Mouse (Mus musculus): ENCODE results near the gene Nudt16l1. TPM values are rescaled to one million over a fixed set of nuclear protein-coding genes. Genes with fewer than 3 reads are reported as not detected.

The Nudt16l1 gene
- polyA plus RNA-seq, 1 experiment from 2014 or later: 179 TPM

DNA sequence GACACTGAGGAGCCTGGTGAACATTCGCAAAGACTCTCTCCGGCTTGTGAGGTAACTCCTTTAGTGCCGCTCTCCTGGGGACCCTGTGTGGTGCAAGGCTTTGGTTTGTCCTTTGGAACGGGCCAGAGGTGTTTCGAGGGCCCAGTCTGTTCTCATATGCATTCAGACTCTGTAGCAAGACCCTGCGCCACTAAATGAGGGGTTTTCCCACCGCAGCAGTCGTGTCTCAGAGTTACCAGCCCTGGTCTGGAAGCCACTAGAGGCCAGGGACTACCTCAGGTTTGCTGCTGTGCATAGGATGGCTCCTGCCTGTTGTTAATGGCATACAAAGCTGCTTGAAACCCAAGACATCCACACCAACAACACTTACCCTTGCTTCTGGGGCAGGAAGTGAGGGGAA, 27.8 kb upstream of the Nudt16l1 start:
- H3K4me1 ChIP-seq (ENCODE audit: control insufficient read depth, insufficient read depth, low read length): no peaks in the 10 kb centered on the region
- ATAC-seq: no peak
- H3K27ac ChIP-seq (ENCODE audit: low read depth, low read length): no peak overlapping the region
- peaks cover 40% of the 10 kb centered on the region for H3K36me3 ChIP-seq (ENCODE audit: control insufficient read depth, insufficient read depth, low read length)
- no peak overlapping the region for H3K4me3 ChIP-seq (ENCODE audit: low read depth, low read length)
- DNase-seq (ENCODE audit: low spot score): no peak
- no peaks in the 10 kb centered on the region for H3K9me3 ChIP-seq (replicated peaks; ENCODE audit: control insufficient read depth, low read length)
- H3K4me2 ChIP-seq (ENCODE audit: low read length): no peak overlapping the region
- 95% methylated on average over 8 of the region's 8 CpGs for WGBS
- H3K9ac ChIP-seq (ENCODE audit: low read length): no peak overlapping the region
- H3K27me3 ChIP-seq (replicated peaks; ENCODE audit: control insufficient read depth, insufficient read depth, low read length): no peaks in the 10 kb centered on the region

- DNase-seq (ENCODE audit: low spot score): no peak
- no peak overlapping the region for H3K27ac ChIP-seq (ENCODE audit: low read depth, low read length)
Observed at GRCm38 (mm10) chr16:4912074-4912648, 26.4 kb upstream of the Nudt16l1 start.

DNA sequence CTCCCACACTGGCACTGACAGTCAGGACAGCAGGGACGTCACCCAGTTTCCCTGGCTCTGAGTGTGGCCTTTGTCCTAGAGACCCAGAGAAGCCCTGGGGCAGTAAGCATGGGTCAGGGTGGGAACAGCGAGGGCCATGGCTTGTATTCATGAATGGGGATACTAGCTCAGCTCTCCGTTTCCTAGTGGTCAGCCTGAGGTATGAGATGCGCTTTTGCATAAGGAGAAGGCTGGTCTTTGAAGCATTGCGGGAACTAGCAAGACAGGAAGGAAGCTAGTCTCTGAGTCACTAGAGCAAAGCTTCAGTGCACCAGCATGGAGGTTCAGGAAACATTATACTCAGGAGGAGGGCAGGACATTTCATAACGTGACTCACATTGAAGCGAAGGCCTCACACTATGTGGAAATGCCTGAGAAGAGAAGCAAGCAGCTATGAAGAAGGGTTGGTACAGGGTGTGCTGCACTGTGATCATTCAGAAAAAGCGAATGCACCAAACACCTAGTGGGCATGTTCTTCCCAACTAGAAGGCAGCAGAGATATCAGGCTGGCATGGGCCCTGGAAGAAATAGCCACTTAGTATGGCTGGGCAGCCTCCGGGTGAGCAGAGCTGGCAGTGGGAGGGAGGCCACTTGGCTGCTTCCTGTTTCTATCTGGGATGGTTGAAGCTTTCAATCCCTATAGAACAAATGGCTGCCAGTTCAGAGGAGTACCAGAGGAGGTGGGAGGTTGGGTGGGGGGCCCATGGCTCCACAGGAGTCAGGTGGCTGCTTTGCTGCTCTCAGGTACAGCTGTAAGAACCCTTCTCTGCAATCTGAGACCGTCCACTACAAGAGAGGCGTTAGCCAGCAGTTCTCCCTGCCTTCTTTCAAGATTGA, 25.4 kb upstream of the Nudt16l1 start:
- H3K27me3 ChIP-seq (replicated peaks; ENCODE audit: control insufficient read depth, insufficient read depth, low read length): no peaks in the 10 kb centered on the region
- no peak overlapping the region for H3K27ac ChIP-seq (ENCODE audit: low read depth, low read length)
- no peaks in the 10 kb centered on the region for H3K9me3 ChIP-seq (replicated peaks; ENCODE audit: control insufficient read depth, low read length)
- H3K4me1 ChIP-seq (ENCODE audit: control insufficient read depth, insufficient read depth, low read length): no peaks in the 10 kb centered on the region
- whole genome bisulfite sequencing: 78% methylated on average over 11 of the region's 11 CpGs
- H3K4me2 ChIP-seq (ENCODE audit: low read length): no peak overlapping the region
- no peak overlapping the region for H3K9ac ChIP-seq (ENCODE audit: low read length)
- H3K4me3 ChIP-seq (ENCODE audit: low read depth, low read length): no peak overlapping the region
- H3K36me3 ChIP-seq (ENCODE audit: control insufficient read depth, insufficient read depth, low read length): peaks cover 53% of the 10 kb centered on the region
- DNase-seq (ENCODE audit: low spot score) (no peak), ATAC-seq (peak; percentile 57)

More at GRCm38 (mm10) chr16:4912074-4912648, 26.4 kb upstream of the Nudt16l1 start:
- Histone ChIP-seq H3K36me3 (ENCODE audit: control insufficient read depth, insufficient read depth, low read length) (peaks cover 53% of the 10 kb centered on the region), H3K4me2 (ENCODE audit: low read length) (no peak overlapping the region), H3K9ac (ENCODE audit: low read length) (no peak overlapping the region), H3K9me3 (replicated peaks; ENCODE audit: control insufficient read depth, low read length) (no peaks in the 10 kb centered on the region), H3K27me3 (replicated peaks; ENCODE audit: control insufficient read depth, insufficient read depth, low read length) (no peaks in the 10 kb centered on the region), H3K4me3 (ENCODE audit: low read depth, low read length) (no peak overlapping the region), H3K4me1 (ENCODE audit: control insufficient read depth, insufficient read depth, low read length) (no peaks in the 10 kb centered on the region)
- ATAC-seq: no peak
- 79% methylated on average over 10 of the region's 10 CpGs for WGBS

DNA sequence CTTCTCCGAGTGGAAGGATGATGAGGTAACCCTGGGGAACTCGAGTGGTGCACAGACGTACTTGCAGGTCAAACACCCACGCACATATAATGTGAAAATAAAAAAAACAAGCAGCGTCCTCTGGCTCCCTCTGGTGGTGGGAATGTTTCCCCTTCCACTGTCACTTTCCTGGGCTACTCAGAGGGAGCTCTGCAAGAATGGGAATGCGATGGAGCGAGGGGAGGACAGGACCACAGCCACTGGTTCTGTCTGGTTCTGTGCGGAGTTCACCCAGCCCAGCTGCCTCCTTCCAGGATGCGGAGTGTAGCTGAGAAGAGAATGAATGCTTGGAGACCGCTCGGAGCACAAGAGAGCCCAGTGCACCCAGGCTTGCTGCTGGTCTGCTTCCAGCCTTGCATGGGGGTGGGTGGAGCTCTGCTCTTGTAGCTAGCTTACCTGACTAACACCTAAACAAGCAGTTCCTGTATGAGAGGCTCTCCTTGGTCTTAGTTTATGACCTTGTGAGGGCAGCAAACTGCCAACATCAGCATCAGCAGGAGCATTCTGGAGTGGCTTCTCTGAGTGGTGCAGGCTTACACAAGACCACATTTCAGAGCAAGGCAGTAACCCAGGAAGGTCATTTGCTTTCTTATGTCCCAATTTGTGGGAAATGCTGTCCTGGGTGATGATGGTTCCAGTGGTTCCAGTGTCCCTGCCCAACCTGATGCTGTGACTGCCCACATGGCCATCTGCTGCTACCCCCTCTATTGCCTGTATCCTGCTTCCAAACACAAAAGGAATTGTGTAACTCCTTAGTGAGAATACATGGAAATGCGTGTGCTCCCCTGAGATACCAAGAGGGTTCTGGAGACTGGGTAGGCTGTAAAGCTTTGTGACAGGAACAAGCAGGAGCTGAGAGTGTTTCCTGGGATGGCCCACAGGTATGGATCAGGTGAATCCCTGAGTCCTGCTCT, 24.5 kb upstream of the Nudt16l1 start:
- H3K9ac ChIP-seq (ENCODE audit: low read length): no peak overlapping the region
- peak; percentile 65 for ATAC-seq
- H3K27ac ChIP-seq (ENCODE audit: low read depth, low read length): no peak overlapping the region
- 32% methylated on average over 12 of the region's 12 CpGs for WGBS
- peaks cover 55% of the 10 kb centered on the region for H3K36me3 ChIP-seq (ENCODE audit: control insufficient read depth, insufficient read depth, low read length)
- no peaks in the 10 kb centered on the region for H3K4me1 ChIP-seq (ENCODE audit: control insufficient read depth, insufficient read depth, low read length)
- H3K4me3 ChIP-seq (ENCODE audit: low read depth, low read length): no peak overlapping the region
- H3K4me2 ChIP-seq (ENCODE audit: low read length): no peak overlapping the region
- DNase-seq (ENCODE audit: low spot score): peak; percentile 79
- no peaks in the 10 kb centered on the region for H3K9me3 ChIP-seq (replicated peaks; ENCODE audit: control insufficient read depth, low read length)
- H3K27me3 ChIP-seq (replicated peaks; ENCODE audit: control insufficient read depth, insufficient read depth, low read length): no peaks in the 10 kb centered on the region

DNA sequence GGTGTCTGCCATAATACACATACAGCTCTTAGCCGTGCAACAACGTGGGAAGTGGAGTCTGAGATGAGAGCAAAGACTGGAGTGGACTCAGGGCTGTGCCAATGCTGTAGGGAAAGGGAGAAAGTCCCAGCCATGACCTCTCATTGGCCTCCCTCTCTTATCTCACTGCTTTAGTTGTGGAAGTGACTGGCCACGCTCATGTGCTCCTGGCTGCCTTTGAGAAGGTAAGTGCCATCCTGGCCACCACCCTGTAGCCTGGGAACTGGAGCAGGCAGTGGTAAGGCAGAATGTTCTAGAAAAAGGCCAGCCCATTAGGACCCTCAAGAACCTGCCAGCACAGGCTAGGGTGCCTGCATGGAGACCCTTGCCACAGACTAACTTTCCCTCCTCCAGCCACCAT, 22.6 kb upstream of the Nudt16l1 start:
- no peak overlapping the region for H3K4me2 ChIP-seq (ENCODE audit: low read length)
- 91% methylated on average over 3 of the region's 3 CpGs for WGBS
- H3K9ac ChIP-seq (ENCODE audit: low read length): no peak overlapping the region
- peaks cover 61% of the 10 kb centered on the region for H3K36me3 ChIP-seq (ENCODE audit: control insufficient read depth, insufficient read depth, low read length)
- no peaks in the 10 kb centered on the region for H3K4me1 ChIP-seq (ENCODE audit: control insufficient read depth, insufficient read depth, low read length)
- no peaks in the 10 kb centered on the region for H3K27me3 ChIP-seq (replicated peaks; ENCODE audit: control insufficient read depth, insufficient read depth, low read length)
- DNase-seq (ENCODE audit: low spot score): no peak
- no peak for ATAC-seq
- no peaks in the 10 kb centered on the region for H3K9me3 ChIP-seq (replicated peaks; ENCODE audit: control insufficient read depth, low read length)
- no peak overlapping the region for H3K27ac ChIP-seq (ENCODE audit: low read depth, low read length)
- H3K4me3 ChIP-seq (ENCODE audit: low read depth, low read length): no peak overlapping the region

GRCm38 (mm10) chr16:4916608-4917007, 22.0 kb upstream of the Nudt16l1 start:
- Histone ChIP-seq H3K27ac (ENCODE audit: low read depth, low read length) (no peak overlapping the region), H3K9ac (ENCODE audit: low read length) (no peak overlapping the region), H3K36me3 (ENCODE audit: control insufficient read depth, insufficient read depth, low read length) (peaks cover 57% of the 10 kb centered on the region), H3K9me3 (replicated peaks; ENCODE audit: control insufficient read depth, low read length) (no peaks in the 10 kb centered on the region), H3K4me2 (ENCODE audit: low read length) (no peak overlapping the region), H3K4me3 (ENCODE audit: low read depth, low read length) (no peak overlapping the region), H3K27me3 (replicated peaks; ENCODE audit: control insufficient read depth, insufficient read depth, low read length) (no peaks in the 10 kb centered on the region), H3K4me1 (ENCODE audit: control insufficient read depth, insufficient read depth, low read length) (no peaks in the 10 kb centered on the region)
- no peak for ATAC-seq
- no peak for DNase-seq (ENCODE audit: low spot score)
- WGBS: 84% methylated on average over 2 of the region's 2 CpGs

DNA sequence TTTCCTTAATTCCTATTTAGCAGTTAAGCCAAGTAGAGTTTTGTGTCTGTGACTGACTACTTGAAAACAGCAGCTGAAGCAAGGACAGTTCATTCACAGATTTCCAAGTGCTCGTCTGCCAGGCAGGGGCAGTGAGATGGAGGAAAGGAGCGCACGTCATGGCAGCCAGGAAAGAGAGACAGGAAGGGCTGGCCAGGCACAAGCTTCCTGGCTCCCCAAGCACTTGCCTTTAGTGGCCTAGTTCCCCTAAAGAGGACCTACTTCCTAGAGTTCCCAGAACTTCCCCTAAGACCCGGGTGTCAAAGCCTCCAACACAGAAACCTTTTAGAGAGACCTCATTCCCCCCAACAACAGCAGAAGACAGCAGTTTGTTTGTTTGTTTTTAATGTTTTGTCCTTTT, 18.0 kb upstream of the Nudt16l1 start:
- WGBS: 88% methylated on average over 4 of the region's 4 CpGs
- no peaks in the 10 kb centered on the region for H3K4me1 ChIP-seq (ENCODE audit: control insufficient read depth, insufficient read depth, low read length)
- H3K27me3 ChIP-seq (replicated peaks; ENCODE audit: control insufficient read depth, insufficient read depth, low read length): no peaks in the 10 kb centered on the region
- H3K4me3 ChIP-seq (ENCODE audit: low read depth, low read length): no peak overlapping the region
- H3K9me3 ChIP-seq (replicated peaks; ENCODE audit: control insufficient read depth, low read length): no peaks in the 10 kb centered on the region
- no peak overlapping the region for H3K4me2 ChIP-seq (ENCODE audit: low read length)
- DNase-seq (ENCODE audit: low spot score): no peak
- H3K36me3 ChIP-seq (ENCODE audit: control insufficient read depth, insufficient read depth, low read length): peaks cover 73% of the 10 kb centered on the region
- no peak overlapping the region for H3K27ac ChIP-seq (ENCODE audit: low read depth, low read length)
- H3K9ac ChIP-seq (ENCODE audit: low read length): no peak overlapping the region
- no peak for ATAC-seq

DNA sequence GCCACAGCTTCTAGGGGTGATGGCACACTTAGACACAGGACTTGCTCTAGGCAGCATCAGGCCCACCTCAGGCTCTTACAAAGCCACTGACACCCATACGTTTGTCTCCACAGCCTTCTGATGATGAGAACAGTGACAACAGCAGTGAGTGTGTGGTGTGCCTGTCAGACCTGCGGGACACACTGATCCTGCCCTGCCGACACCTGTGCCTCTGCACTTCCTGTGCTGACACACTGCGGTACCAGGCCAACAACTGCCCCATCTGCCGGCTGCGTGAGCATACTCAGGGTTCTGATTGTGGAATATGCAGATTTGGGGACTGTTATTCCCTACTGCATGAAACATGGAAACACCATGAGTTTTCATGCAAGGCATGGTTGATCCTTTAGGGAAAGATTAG, 16.1 kb upstream of the Nudt16l1 start:
- H3K27ac ChIP-seq (ENCODE audit: low read depth, low read length): no peak overlapping the region
- no peak overlapping the region for H3K4me3 ChIP-seq (ENCODE audit: low read depth, low read length)
- H3K4me2 ChIP-seq (ENCODE audit: low read length): no peak overlapping the region
- ATAC-seq (no peak), DNase-seq (ENCODE audit: low spot score) (no peak)
- H3K9me3 ChIP-seq (replicated peaks; ENCODE audit: control insufficient read depth, low read length): no peaks in the 10 kb centered on the region
- peaks cover 77% of the 10 kb centered on the region for H3K36me3 ChIP-seq (ENCODE audit: control insufficient read depth, insufficient read depth, low read length)
- no peak overlapping the region for H3K9ac ChIP-seq (ENCODE audit: low read length)
- WGBS: 94% methylated on average over 6 of the region's 6 CpGs
- H3K4me1 ChIP-seq (ENCODE audit: control insufficient read depth, insufficient read depth, low read length): no peaks in the 10 kb centered on the region
- no peaks in the 10 kb centered on the region for H3K27me3 ChIP-seq (replicated peaks; ENCODE audit: control insufficient read depth, insufficient read depth, low read length)

Data from forebrain, embryonic 14.5 days (tissue).